Mouse (Mus musculus): ENCODE measurements around the gene M6pr. TPM values are rescaled to one million over a fixed set of nuclear protein-coding genes. Genes with fewer than 3 reads are reported as not detected.
"Not testable (repeated sequence)": the region's sequence is repeated elsewhere in the genome, so short reads cannot be mapped to it uniquely, and the experiment has no call there.

M6pr gene
- total RNA-seq, 1 experiment: 297 TPM

- no peaks in the 10 kb centered on the region for H3K9me3 ChIP-seq (ENCODE audit: control insufficient read depth, insufficient read depth, low read depth, low read length)
- H3K27ac ChIP-seq (ENCODE audit: insufficient read depth, low read depth, low read length, poor library complexity, severe bottlenecking): peak overlapping the region; percentile 99
- H3K4me3 ChIP-seq (ENCODE audit: insufficient read depth in 1 of 2, low read depth in 1 of 2, low read length in 2 of 2, poor library complexity in 1 of 2, severe bottlenecking in 1 of 2): peak overlapping the region; percentile 7 to 34
- no peak for TF ChIP-seq CHD2 (IDR thresholded peaks at IDR 0.05; ENCODE audit: low read depth, low read length)
- TF ChIP-seq HCFC1 (IDR thresholded peaks at IDR 0.05; ENCODE audit: borderline replicate concordance, insufficient read depth, low read length): no peak
- TF ChIP-seq ZC3H11A (IDR thresholded peaks at IDR 0.05; ENCODE audit: borderline replicate concordance, low read depth, low read length): no peak
- TF ChIP-seq ZNF384 (IDR thresholded peaks at IDR 0.05; ENCODE audit: low read depth, low read length): no peak
- no peak for TF ChIP-seq MAFK (IDR thresholded peaks at IDR 0.05; ENCODE audit: insufficient read depth, low read depth, low read length)
- in situ Hi-C loops (cut with MboI; ENCODE audit: low sequenced_read_pairs in 2 of 2, unreplicated experiment in 2 of 2): loop anchor here in 1 of 2 experiments (25.0 kb wide), 1 partner anchor 393 kb away; no protein-coding TSS in a partner anchor
- peak overlapping the region; percentile 51; the same call in 1 of the 2 replicates for H3K9ac ChIP-seq (ENCODE audit: insufficient read depth, low read depth, low read length, poor library complexity, severe bottlenecking)
- no peak for DNase-seq (ENCODE audit: low read depth, low spot score)
- H3K4me1 ChIP-seq (ENCODE audit: control insufficient read depth in 2 of 2, insufficient read depth in 2 of 2, low read length in 2 of 2, poor library complexity in 1 of 2): peaks cover 5 to 17% of the 10 kb centered on the region in 2 experiments
- no peaks in the 10 kb centered on the region for H3K36me3 ChIP-seq (ENCODE audit: control insufficient read depth, insufficient read depth, low read length, poor library complexity, severe bottlenecking)
These were observed 36.0 kb downstream of the M6pr start for GRCm38 (mm10) chr6:122344386-122345116.

- DNase-seq (ENCODE audit: low read depth, low spot score): no peak
- H3K27ac ChIP-seq (ENCODE audit: insufficient read depth, low read depth, low read length, poor library complexity, severe bottlenecking): peak overlapping the region; percentile 99; the same call in 1 of the 2 replicates
- in situ Hi-C loops (cut with MboI; ENCODE audit: low sequenced_read_pairs in 2 of 2, unreplicated experiment in 2 of 2): loop anchor here in 1 of 2 experiments (25.0 kb wide), 1 partner anchor 392 kb away; no protein-coding TSS in a partner anchor
- H3K4me1 ChIP-seq (ENCODE audit: control insufficient read depth in 2 of 2, insufficient read depth in 2 of 2, low read length in 2 of 2, poor library complexity in 1 of 2): peaks cover 5 to 21% of the 10 kb centered on the region in 2 experiments
- peak overlapping the region; percentile 50; the same call in 1 of the 2 replicates for H3K9ac ChIP-seq (ENCODE audit: insufficient read depth, low read depth, low read length, poor library complexity, severe bottlenecking)
- no peaks in the 10 kb centered on the region for H3K9me3 ChIP-seq (ENCODE audit: control insufficient read depth, insufficient read depth, low read depth, low read length)
- H3K4me3 ChIP-seq (ENCODE audit: insufficient read depth in 1 of 2, low read depth in 1 of 2, low read length in 2 of 2, poor library complexity in 1 of 2, severe bottlenecking in 1 of 2): peak overlapping the region in 1 of 2 experiments; percentile 4; a peak in 2 of 4 replicates
- no peaks in the 10 kb centered on the region for H3K36me3 ChIP-seq (ENCODE audit: control insufficient read depth, insufficient read depth, low read length, poor library complexity, severe bottlenecking)
- TF ChIP-seq ZNF384 (IDR thresholded peaks at IDR 0.05; ENCODE audit: low read depth, low read length) (no peak), MAFK (IDR thresholded peaks at IDR 0.05; ENCODE audit: insufficient read depth, low read depth, low read length) (no peak), HCFC1 (IDR thresholded peaks at IDR 0.05; ENCODE audit: borderline replicate concordance, insufficient read depth, low read length) (no peak), CHD2 (IDR thresholded peaks at IDR 0.05; ENCODE audit: low read depth, low read length) (no peak), ZC3H11A (IDR thresholded peaks at IDR 0.05; ENCODE audit: borderline replicate concordance, low read depth, low read length) (no peak)
These were observed 37.2 kb downstream of the M6pr start for GRCm38 (mm10) chr6:122345731-122346130.

GRCm38 (mm10) chr6:122346399-122346798 lies 37.9 kb downstream of the M6pr start:
- Histone ChIP-seq H3K9me3 (ENCODE audit: control insufficient read depth, insufficient read depth, low read depth, low read length) (no peaks in the 10 kb centered on the region), H3K4me1 (ENCODE audit: control insufficient read depth in 2 of 2, insufficient read depth in 2 of 2, low read length in 2 of 2, poor library complexity in 1 of 2) (peaks cover 6 to 21% of the 10 kb centered on the region in 2 experiments), H3K4me3 (ENCODE audit: insufficient read depth in 1 of 2, low read depth in 1 of 2, low read length in 2 of 2, poor library complexity in 1 of 2, severe bottlenecking in 1 of 2) (no peak overlapping the region), H3K27ac (ENCODE audit: insufficient read depth, low read depth, low read length, poor library complexity, severe bottlenecking) (no peak overlapping the region; the same call in 1 of the 2 replicates), H3K9ac (ENCODE audit: insufficient read depth, low read depth, low read length, poor library complexity, severe bottlenecking) (no peak overlapping the region), H3K36me3 (ENCODE audit: control insufficient read depth, insufficient read depth, low read length, poor library complexity, severe bottlenecking) (no peaks in the 10 kb centered on the region)
- in situ Hi-C loops (cut with MboI; ENCODE audit: low sequenced_read_pairs in 2 of 2, unreplicated experiment in 2 of 2): loop anchor here in 1 of 2 experiments (25.0 kb wide), 1 partner anchor 391 kb away; no protein-coding TSS in a partner anchor
- DNase-seq (ENCODE audit: low read depth, low spot score): no peak
- TF ChIP-seq HCFC1 (IDR thresholded peaks at IDR 0.05; ENCODE audit: borderline replicate concordance, insufficient read depth, low read length): no peak
- TF ChIP-seq ZNF384 (IDR thresholded peaks at IDR 0.05; ENCODE audit: low read depth, low read length): no peak
- TF ChIP-seq MAFK (IDR thresholded peaks at IDR 0.05; ENCODE audit: insufficient read depth, low read depth, low read length): no peak
- no peak for TF ChIP-seq ZC3H11A (IDR thresholded peaks at IDR 0.05; ENCODE audit: borderline replicate concordance, low read depth, low read length)
- no peak for TF ChIP-seq CHD2 (IDR thresholded peaks at IDR 0.05; ENCODE audit: low read depth, low read length)

- H3K27ac ChIP-seq (ENCODE audit: insufficient read depth, low read depth, low read length, poor library complexity, severe bottlenecking); H3K9ac ChIP-seq (ENCODE audit: insufficient read depth, low read depth, low read length, poor library complexity, severe bottlenecking); DNase-seq (ENCODE audit: low read depth, low spot score); H3K36me3 ChIP-seq (ENCODE audit: control insufficient read depth, insufficient read depth, low read length, poor library complexity, severe bottlenecking); H3K4me3 ChIP-seq (ENCODE audit: insufficient read depth in 1 of 2, low read depth in 1 of 2, low read length in 2 of 2, poor library complexity in 1 of 2, severe bottlenecking in 1 of 2); H3K9me3 ChIP-seq (ENCODE audit: control insufficient read depth, insufficient read depth, low read depth, low read length): not testable (repeated sequence)
- in situ Hi-C loops (cut with MboI; ENCODE audit: low sequenced_read_pairs in 2 of 2, unreplicated experiment in 2 of 2): loop anchor here in 1 of 2 experiments (25.0 kb wide), 1 partner anchor 390 kb away; no protein-coding TSS in a partner anchor
- peak; percentile 73 for TF ChIP-seq CHD2 (IDR thresholded peaks at IDR 0.05; ENCODE audit: low read depth, low read length)
- peaks cover 11 to 21% of the 10 kb centered on the region in 2 experiments for H3K4me1 ChIP-seq (ENCODE audit: control insufficient read depth in 2 of 2, insufficient read depth in 2 of 2, low read length in 2 of 2, poor library complexity in 1 of 2)
These were observed 38.8 kb downstream of the M6pr start for GRCm38 (mm10) chr6:122347326-122347725.

All from ES-E14 (cell line).